Mouse (Mus musculus) testis, adult 10 weeks (tissue): ENCODE measurements around the gene Tmem18. TPM values are rescaled to one million over a fixed set of nuclear protein-coding genes. Genes with fewer than 3 reads are reported as not detected.

ENCODE experiments used
- polyA plus RNA-seq: library from polyadenylated mRNA; stranded (reverse); fragments of 350-450 nt; fragmentation: Illumina TruSeq; extraction: RNeasy Lipid Tissue Mini Kit (QIAGEN cat#74804); gene quantifications from one replicate; pipeline ENCODE4 v1.2.3, GENCODE M21; 2014; ENCODE audit warnings: low read depth, low replicate concordance

Tmem18 gene
- polyA plus RNA-seq = 41.8 TPM

DNA sequence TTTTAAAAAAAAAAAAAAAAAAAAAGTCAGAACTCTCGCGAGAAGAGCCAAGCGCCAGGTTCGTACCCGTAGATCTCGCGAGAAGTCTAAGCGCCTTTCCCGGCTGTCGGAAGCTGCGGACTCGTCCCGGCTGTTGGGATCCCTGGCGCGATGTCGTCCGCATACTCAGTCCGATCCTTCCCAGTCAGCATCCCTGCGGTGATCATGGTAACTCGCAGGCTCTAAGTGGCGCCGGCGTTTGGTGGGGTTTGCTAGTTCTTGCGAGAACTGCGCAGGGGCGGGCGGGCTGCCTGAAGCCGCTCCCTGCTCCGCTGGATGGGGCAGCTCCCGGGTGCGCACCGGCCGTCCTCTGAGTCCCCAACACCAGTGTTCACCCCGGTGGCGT lies at the start of gene Tmem18:
Tmem18 (plus strand) TSS at position 71 of the 385 bp plus-strand sequence.

Other genes starting within 250 kb of the Tmem18 start
- gene Sntg2, start 211.1 kb upstream of the Tmem18 start, polyA plus RNA-seq = 1.2 TPM